Mouse (Mus musculus): ENCODE data around the gene St6galnac6.

DNA sequence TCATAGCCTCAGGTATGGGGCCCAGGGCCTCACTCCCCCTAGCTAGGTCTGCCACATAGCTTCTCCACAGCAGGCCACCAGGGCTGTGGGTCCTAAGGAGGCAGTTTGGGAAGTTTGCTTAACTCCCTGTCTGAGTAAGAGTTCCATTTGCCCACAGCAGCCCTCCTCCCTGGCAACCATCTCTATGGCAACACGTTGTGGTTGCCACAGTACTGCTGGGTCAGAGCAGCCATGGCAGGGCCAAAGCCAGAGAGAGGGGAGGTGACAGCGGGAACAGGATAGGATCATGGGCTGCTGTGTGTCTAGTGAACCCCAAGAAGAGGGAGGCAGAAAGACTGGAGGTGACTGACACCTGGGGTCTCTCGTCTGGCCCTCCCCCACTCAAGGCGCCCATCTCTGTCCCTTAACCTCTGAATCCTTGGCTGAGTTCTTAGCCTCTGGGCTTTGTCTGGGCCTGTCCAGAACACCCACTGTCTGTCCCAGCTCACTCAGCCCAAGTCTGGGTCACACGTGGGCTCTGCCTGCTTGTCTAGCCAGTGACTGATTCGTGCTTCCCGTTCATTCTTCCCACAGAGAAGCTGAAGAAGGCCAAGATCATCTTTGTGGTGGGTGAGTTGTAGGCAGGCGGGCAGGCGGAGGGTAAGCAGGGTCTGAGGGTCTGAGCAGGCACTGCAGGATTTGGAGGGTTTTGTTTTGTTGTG is 29.9 kb downstream of the St6galnac6 start:
- TF ChIP-seq POLR2A (IDR thresholded peaks at IDR 0.05; ENCODE audit: control insufficient read depth, low read depth, low read length) (peak; percentile 56; the same call in 1 of the 2 replicates), CTCF (IDR thresholded peaks at IDR 0.05; ENCODE audit: control insufficient read depth, insufficient read depth, insufficient replicate concordance, low read depth, low read length) (no peak)

All from testis, adult 2 months (tissue).